Mouse (Mus musculus) cerebellum, postnatal 4 days (tissue): ENCODE measurements around the gene Hist1h2bf.
"Not testable (repeated sequence)": the region's sequence is repeated elsewhere in the genome, so short reads cannot be mapped to it uniquely, and the experiment has no call there.

Source experiments
- DNase-seq, 2 experiments: peaks; one replicate each; pipeline ENCODE4 v3.0.0; 2022; ENCODE audit warnings: low spot score in 2 of 2, mixed read lengths in 1 of 2

Gene Hist1h2bf

GRCm38 (mm10) chr13:23586940-23587225 lies 12.9 kb upstream of the Hist1h2bf start:
- DNase-seq: no peak

- DNase-seq: no peak
Measured at GRCm38 (mm10) chr13:23586099-23586939, 12.3 kb upstream of the Hist1h2bf start.

- DNase-seq: peak in 1 of 2 experiments; percentile 53
Measured at GRCm38 (mm10) chr13:23585442-23586098, 11.6 kb upstream of the Hist1h2bf start.

GRCm38 (mm10) chr13:23585029-23585441 lies 11.0 kb upstream of the Hist1h2bf start:
- DNase-seq: peak in 1 of 2 experiments; percentile 50

GRCm38 (mm10) chr13:23584331-23584730 lies 10.3 kb upstream of the Hist1h2bf start:
- DNase-seq: no peak

GRCm38 (mm10) chr13:23583387-23584068 lies 9.5 kb upstream of the Hist1h2bf start:
- no peak for DNase-seq

GRCm38 (mm10) chr13:23582219-23583056 lies 8.4 kb upstream of the Hist1h2bf start:
- DNase-seq: no peak

GRCm38 (mm10) chr13:23581408-23582218 lies 7.6 kb upstream of the Hist1h2bf start, which contains the start of gene Hist1h4d:
Gene Hist1h4d, plus strand, starts transcription at chr13:23581598.
- peak; percentile 77 to 95 for DNase-seq

- no peak for DNase-seq
Measured at GRCm38 (mm10) chr13:23577835-23578234, 3.8 kb upstream of the Hist1h2bf start.

GRCm38 (mm10) chr13:23576906-23577639 lies 3.1 kb upstream of the Hist1h2bf start:
- DNase-seq: no peak

GRCm38 (mm10) chr13:23576351-23576881 lies 2.4 kb upstream of the Hist1h2bf start:
- DNase-seq: no peak

- DNase-seq: not testable (repeated sequence)
Measured at GRCm38 (mm10) chr13:23575864-23576313, 1.9 kb upstream of the Hist1h2bf start.

- DNase-seq: no peak
Measured at GRCm38 (mm10) chr13:23575271-23575851, 1.4 kb upstream of the Hist1h2bf start, which contains the start of gene Hist1h3d. Gene Hist1h3d, plus strand, starts transcription at chr13:23575763.

GRCm38 (mm10) chr13:23574546-23575170 lies 662 bp upstream of the Hist1h2bf start:
- DNase-seq: not testable (repeated sequence)

GRCm38 (mm10) chr13:23573034-23573897 lies 730 bp downstream of the Hist1h2bf start:
- not testable (repeated sequence) for DNase-seq

- no peak for DNase-seq
Measured at GRCm38 (mm10) chr13:23572218-23573033, 1.6 kb downstream of the Hist1h2bf start.
